Mouse (Mus musculus) ES-CJ7 (cell line): ENCODE measurements around the gene Zfyve1.
"Not testable (repeated sequence)": the region's sequence is repeated elsewhere in the genome, so short reads cannot be mapped to it uniquely, and the experiment has no call there.

Source experiments
- DNase-seq: peaks from one replicate; pipeline ENCODE4 v3.0.0; 2011; ENCODE audit warnings: low read depth, low spot score

Zfyve1 gene

GRCm38 (mm10) chr12:83597025-83597501 is at the start of gene Zfyve1:
Zfyve1 (minus strand) TSS chr12:83597222.
- peak; percentile 99 for DNase-seq

DNA sequence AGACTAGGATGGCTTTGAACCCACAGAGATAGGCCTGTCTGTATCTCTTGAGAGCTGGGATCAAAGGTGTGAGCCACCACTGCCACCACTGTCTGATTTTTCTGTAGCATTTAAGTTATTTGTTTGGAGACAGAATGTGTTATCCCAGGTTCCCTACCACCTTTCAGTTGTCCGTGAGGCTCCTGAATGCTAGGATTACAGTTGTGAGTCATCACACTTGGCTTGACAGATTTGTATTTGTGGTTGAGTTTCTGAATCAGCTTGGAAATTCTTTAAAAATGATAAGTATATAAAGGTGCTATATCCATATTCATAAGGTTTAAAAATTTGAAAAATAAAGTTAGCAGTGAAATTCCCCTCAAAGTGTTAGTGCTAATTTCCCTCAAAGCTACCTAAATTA is 46.1 kb upstream of the Zfyve1 start:
- DNase-seq: no peak

DNA sequence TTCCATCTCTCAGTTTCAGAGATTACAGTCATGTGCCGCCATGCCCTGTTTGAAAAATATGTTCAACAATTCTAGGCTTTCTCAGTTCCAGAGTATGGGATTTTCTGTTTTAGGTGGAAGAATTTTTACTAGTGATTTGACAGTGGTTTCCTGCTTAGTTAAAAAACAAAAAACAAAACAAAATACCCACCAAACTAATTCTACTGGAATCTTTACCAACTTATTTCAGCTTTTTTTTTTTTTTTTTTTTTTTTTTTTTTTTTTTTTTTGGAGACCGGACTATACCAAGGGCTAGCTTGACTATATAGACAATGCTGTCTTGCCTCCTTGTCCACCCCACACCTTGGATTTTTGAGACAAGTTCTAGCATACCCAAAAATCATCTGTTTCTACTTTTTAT is 44.2 kb upstream of the Zfyve1 start:
- DNase-seq: no peak

DNA sequence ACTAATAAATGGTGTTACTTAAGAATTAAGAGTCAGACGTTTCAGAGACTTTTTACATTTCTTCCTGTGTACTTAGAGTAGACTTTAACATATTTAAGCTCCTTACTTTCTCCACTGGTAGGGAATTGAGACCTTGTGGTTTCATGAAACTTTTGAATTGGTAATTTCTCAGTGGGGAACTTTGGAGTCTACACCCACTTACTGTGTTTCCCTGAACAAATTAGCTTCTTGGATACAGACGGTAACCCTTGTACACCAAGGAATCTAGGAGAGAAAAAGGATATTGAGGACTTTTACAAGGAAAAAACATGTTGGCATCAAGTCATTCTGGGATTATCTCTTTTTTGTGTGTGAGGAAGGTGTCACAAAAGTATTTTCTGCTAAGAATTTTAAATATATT is 36.8 kb upstream of the Zfyve1 start:
- peak; percentile 49 for DNase-seq

GRCm38 (mm10) chr12:83632680-83633025 is 35.6 kb upstream of the Zfyve1 start:
- DNase-seq: peak; percentile 40

- peak; percentile 100 for DNase-seq
Observed at GRCm38 (mm10) chr12:83631743-83632679, 35.0 kb upstream of the Zfyve1 start.

DNA sequence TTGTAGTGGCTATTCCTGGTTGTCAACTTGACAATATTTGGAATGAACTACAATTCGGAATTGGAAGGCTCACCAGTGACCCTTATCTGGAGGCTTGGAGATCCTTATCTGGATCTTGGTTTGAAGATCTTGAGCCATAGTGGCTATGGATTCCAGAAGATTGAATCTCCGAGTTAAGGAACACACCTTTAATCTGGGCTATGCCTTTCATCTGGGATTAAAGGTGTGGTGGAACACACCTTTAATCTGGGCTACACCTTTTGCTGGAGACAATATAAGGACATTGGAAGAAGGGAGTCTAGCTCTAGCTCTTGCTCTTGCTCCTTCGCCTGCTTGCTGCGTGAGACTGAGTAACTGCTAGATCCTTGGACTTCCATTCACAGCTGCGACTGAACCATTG is 33.9 kb upstream of the Zfyve1 start, which contains the start of gene Rbm25:
Gene Rbm25, plus strand, starts transcription at position 301 of the 400 bp plus-strand sequence.
- DNase-seq: not testable (repeated sequence)

DNA sequence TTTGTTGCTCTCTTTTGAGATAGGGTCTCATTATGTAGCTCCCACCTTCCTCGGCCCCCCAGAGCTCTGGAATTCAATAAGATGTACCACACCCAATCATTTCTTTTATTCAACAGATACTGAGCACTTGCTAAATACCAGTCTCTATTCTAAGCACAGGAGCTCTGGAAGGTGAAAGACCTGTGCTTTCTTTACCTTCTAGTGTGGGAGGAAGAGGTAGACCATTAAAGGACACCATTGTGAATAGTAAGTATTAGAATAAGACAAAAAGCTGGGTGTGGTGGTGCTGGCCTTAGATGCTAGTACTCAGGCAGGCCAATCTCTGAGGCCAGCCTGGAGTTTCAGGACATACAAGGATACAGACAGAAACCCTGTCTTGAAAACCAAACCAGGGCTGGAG is 27.3 kb upstream of the Zfyve1 start:
- DNase-seq: peak; percentile 67

GRCm38 (mm10) chr12:83622031-83622755 is 25.2 kb upstream of the Zfyve1 start:
- DNase-seq: no peak

- DNase-seq: not testable (repeated sequence)
Observed at GRCm38 (mm10) chr12:83620694-83621093, 23.7 kb upstream of the Zfyve1 start.

GRCm38 (mm10) chr12:83618981-83619380 is 22.0 kb upstream of the Zfyve1 start:
- DNase-seq: no peak

DNA sequence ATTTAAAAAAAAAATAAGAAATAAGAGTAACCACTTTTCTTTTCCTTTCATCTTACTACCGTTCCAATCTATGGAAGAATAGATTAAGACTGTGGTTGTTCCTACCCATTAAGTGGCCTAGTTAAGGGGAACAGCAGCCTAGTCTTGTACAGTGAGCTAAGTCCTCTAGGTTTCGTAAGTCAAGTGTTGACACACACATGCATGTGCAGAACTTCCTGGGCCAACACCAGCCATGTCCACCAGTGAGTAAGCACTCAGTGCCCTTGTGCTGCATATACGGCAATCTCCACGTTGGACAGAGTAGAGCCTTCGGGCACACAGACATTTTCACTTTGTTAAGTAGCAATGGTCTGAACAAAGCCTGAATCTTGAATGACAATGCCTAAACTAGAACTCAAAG is 20.2 kb upstream of the Zfyve1 start:
- no peak for DNase-seq

DNA sequence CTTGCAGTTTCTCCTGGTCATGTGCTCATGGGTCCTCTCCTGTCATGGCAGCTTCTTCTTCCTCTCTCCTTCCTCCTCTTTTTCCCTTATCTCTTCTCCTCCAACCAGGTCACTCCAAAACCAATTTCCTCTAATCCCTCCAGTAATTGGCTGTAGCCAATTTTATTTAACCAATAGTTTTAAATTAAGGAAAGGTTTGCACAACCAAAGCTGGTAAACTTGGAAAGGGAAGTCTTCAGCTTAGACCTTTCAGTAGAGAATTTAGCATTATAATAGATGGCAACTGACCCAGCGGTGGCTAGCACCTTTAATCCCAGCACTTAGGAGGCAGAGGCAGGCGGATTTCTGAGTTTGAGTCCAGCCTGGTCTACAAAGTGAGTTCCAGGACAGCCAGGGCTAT is 9.4 kb upstream of the Zfyve1 start:
- DNase-seq: peak; percentile 65

DNA sequence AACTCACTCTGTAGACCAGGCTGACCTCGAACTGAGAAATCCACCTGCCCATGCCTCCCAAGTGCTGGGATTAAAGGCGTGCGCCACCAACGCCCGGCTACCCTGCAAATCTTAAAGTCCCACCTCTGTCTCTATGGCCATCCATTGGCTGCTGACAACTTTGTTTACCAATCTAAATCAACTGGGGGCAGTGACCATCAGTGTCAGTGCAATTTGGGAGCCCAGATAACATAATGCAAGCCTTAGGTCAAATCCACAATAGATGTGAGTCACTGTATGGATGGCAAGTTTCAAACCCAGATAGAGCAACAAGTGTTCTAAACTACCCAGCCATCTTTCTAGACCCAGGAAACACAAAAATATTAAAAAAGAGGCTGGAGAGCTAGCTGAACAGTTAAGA is 5.3 kb upstream of the Zfyve1 start:
- DNase-seq: no peak

GRCm38 (mm10) chr12:83597881-83598280 is 859 bp upstream of the Zfyve1 start:
- DNase-seq: no peak

- no peak for DNase-seq
Observed at GRCm38 (mm10) chr12:83596191-83596954, 649 bp downstream of the Zfyve1 start.

DNA sequence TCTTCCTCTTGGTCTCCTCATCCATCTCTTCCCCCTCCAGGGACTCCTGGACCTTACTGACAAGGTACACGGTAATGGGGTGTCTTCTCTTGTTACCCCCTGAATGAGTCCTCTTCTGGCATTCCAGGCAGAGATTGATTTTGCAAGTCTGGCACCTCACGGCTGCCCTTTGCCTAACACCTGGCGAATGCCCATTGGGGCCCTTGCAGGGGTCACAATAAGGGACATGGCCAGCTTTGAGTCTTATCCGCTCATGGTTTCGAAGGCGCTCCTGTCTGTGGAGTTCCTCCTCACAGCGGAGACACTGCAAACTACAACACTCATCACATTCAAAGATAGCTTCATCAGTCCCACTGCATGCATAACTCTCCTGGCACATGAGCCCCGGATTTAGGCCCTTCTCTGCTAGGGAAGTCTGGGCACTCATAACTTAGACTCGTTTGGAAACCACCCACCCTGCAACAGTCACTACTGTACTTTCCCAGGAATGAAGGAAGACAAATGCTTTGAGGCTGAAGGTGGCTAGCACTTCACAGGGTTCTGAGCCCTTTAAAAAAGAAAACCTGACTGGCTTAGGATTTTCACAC is 2.5 kb downstream of the Zfyve1 start:
- DNase-seq: no peak

DNA sequence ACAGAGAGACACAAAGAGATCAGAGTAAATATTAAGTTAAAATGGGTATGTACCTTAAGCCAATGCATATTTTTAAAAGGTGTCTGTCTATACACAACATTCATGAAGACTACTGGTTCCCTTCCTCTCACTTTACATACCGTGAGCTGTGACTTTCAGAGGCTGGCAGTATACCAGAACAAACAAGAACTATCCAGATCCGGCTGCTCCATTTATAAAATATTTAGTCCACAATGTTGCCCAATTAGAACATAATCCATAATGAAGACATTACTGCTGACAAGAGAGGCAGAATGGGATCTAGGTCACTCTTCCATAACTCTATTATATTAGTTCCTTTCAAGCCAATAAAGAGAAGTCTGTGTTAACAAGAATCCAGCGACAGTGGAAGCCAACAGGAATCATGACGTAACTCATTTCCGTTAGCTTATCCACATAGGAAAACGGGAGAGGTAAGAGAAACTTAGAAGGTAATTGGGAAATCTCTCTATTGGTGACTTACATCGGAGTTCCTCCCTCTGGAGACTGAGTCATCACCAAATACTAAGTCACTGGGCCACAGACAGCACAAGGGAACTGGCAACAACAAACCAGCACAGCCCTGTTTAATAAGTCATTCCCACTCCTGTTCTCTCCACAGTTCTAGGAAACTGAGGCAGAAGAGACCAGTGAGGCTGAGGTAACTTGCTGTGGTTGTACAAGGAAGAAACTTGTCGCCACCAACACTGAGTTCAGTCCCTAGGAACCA is 5.1 kb downstream of the Zfyve1 start:
- no peak for DNase-seq

- no peak for DNase-seq
Observed at GRCm38 (mm10) chr12:83586628-83587027, 10.4 kb downstream of the Zfyve1 start.

DNA sequence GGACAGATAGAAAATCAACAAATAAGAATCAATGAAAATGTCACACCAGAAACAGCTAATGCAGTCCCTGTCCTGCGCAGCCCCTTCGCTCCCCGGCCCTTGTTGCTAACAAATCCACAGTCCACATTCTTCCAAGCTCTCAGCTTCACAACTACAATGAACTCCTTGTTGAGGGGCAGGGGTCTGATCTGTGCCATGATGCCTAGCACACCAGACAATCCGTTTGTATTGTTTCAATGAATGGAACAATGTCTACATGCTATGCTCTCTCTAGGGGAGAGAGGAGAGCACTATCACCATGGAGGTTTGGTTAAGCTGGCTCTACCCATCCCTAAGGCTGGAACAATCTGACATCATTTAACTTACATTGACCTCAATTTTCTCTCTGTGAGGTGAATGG is 14.3 kb downstream of the Zfyve1 start:
- no peak for DNase-seq

- no peak for DNase-seq
Observed at GRCm38 (mm10) chr12:83582106-83582505, 14.9 kb downstream of the Zfyve1 start.
